Mouse (Mus musculus) c-Kit-positive CD71-negative TER-119-negative erythroid progenitor cells, embryonic 14.5 days (primary cell): Measurements from ENCODE around the gene Adcyap1r1.

Source experiments
- DNase-seq: peaks from one replicate; pipeline ENCODE4 v3.0.0-alpha.2; 2013; ENCODE audit warnings: low read depth

Adcyap1r1 gene

GRCm38 (mm10) chr6:55501061-55501460, 49.3 kb downstream of the Adcyap1r1 start:
- DNase-seq, result no peak

GRCm38 (mm10) chr6:55502309-55502708, 50.5 kb downstream of the Adcyap1r1 start:
- DNase-seq, result no peak

GRCm38 (mm10) chr6:55504797-55505488, 53.2 kb downstream of the Adcyap1r1 start:
- peak; percentile 5 for DNase-seq

- no peak for DNase-seq
Observed at GRCm38 (mm10) chr6:55506519-55506918, 54.7 kb downstream of the Adcyap1r1 start.

- DNase-seq, result no peak
Observed at GRCm38 (mm10) chr6:55509130-55509870, 57.5 kb downstream of the Adcyap1r1 start.

- DNase-seq, result peak; percentile 26
Observed at GRCm38 (mm10) chr6:55511212-55512065, 59.7 kb downstream of the Adcyap1r1 start.

- no peak for DNase-seq
Observed at GRCm38 (mm10) chr6:55512066-55512703, 60.4 kb downstream of the Adcyap1r1 start.

GRCm38 (mm10) chr6:55513477-55513876, 61.7 kb downstream of the Adcyap1r1 start:
- no peak for DNase-seq

- peak; percentile 25 for DNase-seq
Observed at GRCm38 (mm10) chr6:55519605-55520201, 67.9 kb downstream of the Adcyap1r1 start.

- DNase-seq, result peak; percentile 9
Observed at GRCm38 (mm10) chr6:55520237-55521095, 68.7 kb downstream of the Adcyap1r1 start.

GRCm38 (mm10) chr6:55536469-55536868, 84.7 kb downstream of the Adcyap1r1 start:
- no peak for DNase-seq

GRCm38 (mm10) chr6:55539196-55539595, 87.4 kb downstream of the Adcyap1r1 start:
- DNase-seq, result no peak

GRCm38 (mm10) chr6:55542359-55542758, 90.6 kb downstream of the Adcyap1r1 start:
- no peak for DNase-seq

GRCm38 (mm10) chr6:55543345-55543744, 91.6 kb downstream of the Adcyap1r1 start:
- DNase-seq, result no peak

GRCm38 (mm10) chr6:55549211-55549610, 97.4 kb downstream of the Adcyap1r1 start:
- no peak for DNase-seq

- DNase-seq, result no peak
Observed at GRCm38 (mm10) chr6:55550926-55551325, 99.1 kb downstream of the Adcyap1r1 start.
